Mouse (Mus musculus) kidney, adult 2 months (tissue): ENCODE measurements around the gene Ank.

ENCODE experiments used
- CTCF ChIP-seq: fragments of 200-500 bp; conservative IDR thresholded peaks from 2 replicates; pipeline ENCODE4 v1.5.1; 2011; ENCODE audit warnings: low read depth, mild to moderate bottlenecking, control low read depth, low read length, moderate library complexity, mixed read lengths; ENCODE audit not compliant: insufficient read depth, insufficient read length
- POLR2A ChIP-seq: fragments of 200-500 bp; IDR thresholded peaks from one replicate; pipeline ENCODE4 v1.6.1; 2011; ENCODE audit warnings: low read depth, low read length, control low read depth

GRCm38 (mm10) chr15:27503221-27503620 lies 36.7 kb downstream of the Ank start:
- TF ChIP-seq POLR2A (no peak), CTCF (no peak)
